Mouse (Mus musculus) bone marrow macrophage, adult 2 months (primary cell): ENCODE measurements around the gene Kdm1b. TPM values are rescaled to one million over a fixed set of nuclear protein-coding genes. Genes with fewer than 3 reads are reported as not detected.

Experiments
- H3K27ac ChIP-seq: 2 replicates; pipeline ENCODE4 v1.5.1; 2012; ENCODE audit warnings: low read depth, low read length; ENCODE audit not compliant: insufficient read depth
- H3K4me1 ChIP-seq: 2 replicates; pipeline ENCODE4 v1.6.1; 2012; ENCODE audit warnings: low read length; ENCODE audit not compliant: control insufficient read depth, insufficient read depth
- H3K4me3 ChIP-seq: 2 replicates; pipeline ENCODE4 v1.5.1; 2012; ENCODE audit warnings: mild to moderate bottlenecking, low read length, moderate library complexity; ENCODE audit not compliant: insufficient read depth
- CTCF ChIP-seq: IDR thresholded peaks from 2 replicates; pipeline ENCODE4 v1.5.1; 2012; ENCODE audit warnings: low read depth, mild to moderate bottlenecking, low read length, moderate library complexity
- POLR2A ChIP-seq: IDR thresholded peaks from 2 replicates; pipeline ENCODE4 v1.6.1; 2012; ENCODE audit warnings: mild to moderate bottlenecking, low read depth, low read length, borderline replicate concordance
- polyA plus RNA-seq: library from polyadenylated mRNA; stranded (reverse); fragments of >200 nt; gene quantifications from 2 replicates; pipeline ENCODE4 v1.2.4, GENCODE M21; 2012; ENCODE audit not compliant: missing spikeins, insufficient read depth, insufficient read length

Gene Kdm1b
- polyA plus RNA-seq, 1 experiment, result 13.7 TPM

GRCm38 (mm10) chr13:47020798-47021197 is 22.5 kb upstream of the Kdm1b start:
- no peak for TF ChIP-seq POLR2A
- no peak for TF ChIP-seq CTCF
- no peak overlapping the region for H3K27ac ChIP-seq
- no peak overlapping the region for H3K4me3 ChIP-seq
- H3K4me1 ChIP-seq, result no peaks in the 10 kb centered on the region

GRCm38 (mm10) chr13:47030376-47031107 is 12.8 kb upstream of the Kdm1b start:
- no peak overlapping the region for H3K27ac ChIP-seq

GRCm38 (mm10) chr13:47033602-47034001 is 9.7 kb upstream of the Kdm1b start:
- H3K27ac ChIP-seq, result no peak overlapping the region
- no peak overlapping the region for H3K4me3 ChIP-seq
- TF ChIP-seq CTCF (no peak), POLR2A (no peak)

More at GRCm38 (mm10) chr13:47030376-47031107, 12.8 kb upstream of the Kdm1b start:
- Histone ChIP-seq H3K4me1 (no peaks in the 10 kb centered on the region), H3K4me3 (no peak overlapping the region)
- TF ChIP-seq POLR2A, result no peak
- TF ChIP-seq CTCF, result no peak

GRCm38 (mm10) chr13:47037946-47038345 is 5.4 kb upstream of the Kdm1b start:
- H3K4me1 ChIP-seq, result peaks cover 10% of the 10 kb centered on the region
- TF ChIP-seq CTCF (no peak), POLR2A (no peak)
- no peak overlapping the region for H3K4me3 ChIP-seq

More at GRCm38 (mm10) chr13:47033602-47034001, 9.7 kb upstream of the Kdm1b start:
- H3K4me1 ChIP-seq, result peaks cover 8% of the 10 kb centered on the region

GRCm38 (mm10) chr13:47040061-47040460 is 3.2 kb upstream of the Kdm1b start:
- Histone ChIP-seq H3K27ac (no peak overlapping the region), H3K4me3 (no peak overlapping the region), H3K4me1 (peaks cover 17% of the 10 kb centered on the region)
- TF ChIP-seq POLR2A (no peak), CTCF (no peak)

More at GRCm38 (mm10) chr13:47037946-47038345, 5.4 kb upstream of the Kdm1b start:
- H3K27ac ChIP-seq, result no peak overlapping the region

GRCm38 (mm10) chr13:47042024-47042633 is 1.2 kb upstream of the Kdm1b start:
- Histone ChIP-seq H3K4me1 (peaks cover 18% of the 10 kb centered on the region), H3K27ac (no peak overlapping the region), H3K4me3 (peak overlapping the region; percentile 94; the same call in 1 of the 2 replicates)
- TF ChIP-seq CTCF (no peak), POLR2A (no peak)

GRCm38 (mm10) chr13:47043833-47044616 is 726 bp downstream of the Kdm1b start:
- Histone ChIP-seq H3K27ac (no peak overlapping the region), H3K4me1 (peaks cover 10% of the 10 kb centered on the region), H3K4me3 (peak overlapping the region; percentile 100)
- TF ChIP-seq POLR2A (no peak), CTCF (no peak)

GRCm38 (mm10) chr13:47044617-47044947 is 1.3 kb downstream of the Kdm1b start, which contains the start of gene Tpmt:
TSS of gene Tpmt (minus strand) at chr13:47044737.
- Histone ChIP-seq H3K4me1 (peaks cover 10% of the 10 kb centered on the region), H3K27ac (no peak within 1 kb of the TSS), H3K4me3 (peak within 1 kb of the TSS; percentile 100)
- no peak for TF ChIP-seq CTCF

- H3K27ac ChIP-seq, result no peak overlapping the region
- TF ChIP-seq POLR2A (no peak), CTCF (no peak)
- no peak overlapping the region for H3K4me3 ChIP-seq
- peaks cover 8% of the 10 kb centered on the region for H3K4me1 ChIP-seq
These were observed 4.7 kb downstream of the Kdm1b start for GRCm38 (mm10) chr13:47047996-47048395.
